13 mouse cellular contexts compared by ENCODE assay signal in genomic region chr15:36345413-36345812, GRCm38 (mm10).
DNase-seq lines count a peak whose midpoint lies in the region; ATAC-seq and TF ChIP-seq lines count a peak whose summit lies in the region.
"Had no signal": no experiment of that assay in that cellular context is flagged by ENCODE, and none has a peak within 500 bp of the region (broad histone marks: within the 10 kb centered on the region; RNA-seq: fewer than 3 reads in every experiment).

No protein-coding gene starts in this region.

- no peak overlapping the region for H3K4me3 ChIP-seq in heart, postnatal 0 days (ENCODE audit: low read depth, low read length)
- H3K4me3 ChIP-seq in heart, embryonic 11.5 days (ENCODE audit: low read depth, low read length), result no peak overlapping the region
- H3K4me3 ChIP-seq in MEL (ENCODE audit: control insufficient read depth in 1 of 2, insufficient read depth in 1 of 2, low read depth in 2 of 2, low read length in 2 of 2), result no peak overlapping the region
- H3K4me3 ChIP-seq in thymus, adult 2 months (ENCODE audit: control insufficient read depth, insufficient read depth, low read length), result no peak overlapping the region
- H3K4me3 ChIP-seq: megakaryocyte, embryonic 14.5 days; neural tube, embryonic 12.5 days had no signal

- TF ChIP-seq CTCF in heart, postnatal 0 days (IDR thresholded peaks at IDR 0.05; ENCODE audit: low read depth), result no peak
- TF ChIP-seq CTCF in MEL (IDR thresholded peaks at IDR 0.05 in 2 of 3, conservative IDR thresholded peaks at IDR 0.05 in 1 of 3; ENCODE audit: control insufficient read depth in 1 of 3, insufficient read depth in 1 of 3, low read depth in 2 of 3, low read length in 3 of 3, poor library complexity in 1 of 3, severe bottlenecking in 1 of 3), result no peak
- no peak for TF ChIP-seq CTCF in thymus, adult 2 months (IDR thresholded peaks at IDR 0.05; ENCODE audit: borderline replicate concordance, control insufficient read depth, extremely low read depth, insufficient read depth, low read length, poor library complexity)

- peak; percentile 52 for DNase-seq in heart, postnatal 0 days (ENCODE audit: low spot score)
- DNase-seq in MEL (ENCODE audit: low read depth, low spot score), result peak; percentile 52
- DNase-seq in lung, postnatal 4 days, result peak; percentile 63 to 68
- no peak for DNase-seq in urinary bladder, postnatal 36 days (ENCODE audit: low spot score in 2 of 2)
- no peak for DNase-seq in thymus, adult 2 months
- DNase-seq in layer of hippocampus, postnatal 14 days (ENCODE audit: low spot score in 2 of 2), result no peak
- DNase-seq: kidney, postnatal 4 days; spleen, adult 18-20 months had no signal

- peaks cover 15% of the 10 kb centered on the region for H3K4me1 ChIP-seq in heart, postnatal 0 days (ENCODE audit: control insufficient read depth, insufficient read depth)
- 0 out of 2 replicates have a peak, but pooled peaks cover 2% of the 10 kb centered on the region for H3K4me1 ChIP-seq in heart, embryonic 11.5 days (ENCODE audit: control insufficient read depth, insufficient read depth, low read length)
- H3K4me1 ChIP-seq in MEL (ENCODE audit: control insufficient read depth in 1 of 2, insufficient read depth in 2 of 2, low read length in 2 of 2), result peaks cover 3 to 12% of the 10 kb centered on the region in 2 experiments
- H3K4me1 ChIP-seq in thymus, adult 2 months (replicated peaks; ENCODE audit: control insufficient read depth, insufficient read depth, low read length), result peaks cover 11% of the 10 kb centered on the region
- H3K4me1 ChIP-seq: neural tube, embryonic 12.5 days had no signal

- no peak overlapping the region for H3K4me2 ChIP-seq in heart, postnatal 0 days (ENCODE audit: low read depth, low read length)
- no peak overlapping the region for H3K4me2 ChIP-seq in heart, embryonic 11.5 days
- H3K4me2 ChIP-seq: neural tube, embryonic 12.5 days had no signal

- H3K79me2 ChIP-seq in MEL (ENCODE audit: control insufficient read depth, insufficient read depth, low read length, poor library complexity), result no peaks in the 10 kb centered on the region

- H3K27me3 ChIP-seq in heart, postnatal 0 days (ENCODE audit: control insufficient read depth, insufficient read depth, low read length), result no peaks in the 10 kb centered on the region
- no peaks in the 10 kb centered on the region for H3K27me3 ChIP-seq in heart, embryonic 11.5 days (ENCODE audit: control insufficient read depth, insufficient read depth, low read length)
- H3K27me3 ChIP-seq in MEL (ENCODE audit: control insufficient read depth in 1 of 2, insufficient read depth in 2 of 2, low read length in 2 of 2), result peaks cover 3 to 6% of the 10 kb centered on the region in 2 experiments
- no peaks in the 10 kb centered on the region for H3K27me3 ChIP-seq in thymus, adult 2 months (ENCODE audit: control insufficient read depth, insufficient read depth, low read length)
- H3K27me3 ChIP-seq: neural tube, embryonic 12.5 days had no signal

- peak overlapping the region; percentile 40; the same call in 1 of the 2 replicates for H3K27ac ChIP-seq in heart, postnatal 0 days (ENCODE audit: low read depth)
- no peak overlapping the region for H3K27ac ChIP-seq in heart, embryonic 11.5 days (ENCODE audit: low read depth, low read length)
- H3K27ac ChIP-seq in MEL (ENCODE audit: control insufficient read depth, low read depth, low read length), result no peak overlapping the region
- H3K27ac ChIP-seq in thymus, adult 2 months (ENCODE audit: control insufficient read depth, insufficient read depth, low read length), result no peak overlapping the region
- H3K27ac ChIP-seq: hindbrain, postnatal 0 days; neural tube, embryonic 12.5 days had no signal

- TF ChIP-seq EP300 in heart, postnatal 0 days (IDR thresholded peaks at IDR 0.05; ENCODE audit: low read depth), result no peak; the same call in 1 of the 2 replicates
- TF ChIP-seq EP300 in MEL (IDR thresholded peaks at IDR 0.05; ENCODE audit: low read depth in 1 of 2, low read length in 2 of 2), result no peak

- no peaks in the 10 kb centered on the region for H3K9me3 ChIP-seq in heart, postnatal 0 days (replicated peaks; ENCODE audit: control insufficient read depth, low read length)
- H3K9me3 ChIP-seq in heart, embryonic 11.5 days (replicated peaks; ENCODE audit: control insufficient read depth, low read length), result no peaks in the 10 kb centered on the region
- H3K9me3 ChIP-seq in MEL (replicated peaks; ENCODE audit: insufficient read depth, low read length), result no peaks in the 10 kb centered on the region
- H3K9me3 ChIP-seq: megakaryocyte, embryonic 14.5 days; neural tube, embryonic 12.5 days had no signal

- no peak overlapping the region for H3K9ac ChIP-seq in heart, postnatal 0 days (replicated peaks; ENCODE audit: low read depth, low read length)
- no peak overlapping the region for H3K9ac ChIP-seq in heart, embryonic 11.5 days (ENCODE audit: low read depth, low read length)
- no peak overlapping the region for H3K9ac ChIP-seq in MEL (ENCODE audit: control insufficient read depth, low read depth, low read length, poor library complexity, severe bottlenecking)
- H3K9ac ChIP-seq: neural tube, embryonic 12.5 days had no signal

- WGBS in heart, postnatal 0 days, result 32% methylated on average over 4 of the region's 4 CpGs
- 71% methylated on average over 4 of the region's 4 CpGs for WGBS in heart, embryonic 11.5 days (ENCODE audit: insufficient replicate concordance)
- 92% methylated on average over 4 of the region's 4 CpGs for WGBS in thymus, adult 2 months

- no peak for TF ChIP-seq RAD21 in MEL (IDR thresholded peaks at IDR 0.05; ENCODE audit: low read depth, low read length)

- peak; percentile 56 for ATAC-seq in heart, postnatal 0 days (ENCODE audit: insufficient read depth, low read depth)
- no peak for ATAC-seq in heart, embryonic 11.5 days (replicated peaks; ENCODE audit: insufficient number of reproducible peaks, low FRiP score, low TSS enrichment)
- ATAC-seq in frontal cortex, adult (ENCODE audit: low TSS enrichment), result peak; percentile 51; the same call in 1 of the 2 replicates
- ATAC-seq: hindbrain, postnatal 0 days had no signal

- TF ChIP-seq POLR2A in MEL (IDR thresholded peaks at IDR 0.05; ENCODE audit: control insufficient read depth in 1 of 2, insufficient read depth in 1 of 2, low read depth in 1 of 2, low read length in 2 of 2, poor library complexity in 1 of 2), result no peak
- no peak for TF ChIP-seq POLR2A in thymus, adult 2 months (IDR thresholded peaks at IDR 0.05; ENCODE audit: control insufficient read depth, extremely low read depth, insufficient read depth, low read length, poor library complexity)

- H3K36me3 ChIP-seq in heart, postnatal 0 days (replicated peaks; ENCODE audit: control insufficient read depth, insufficient read depth, low read length), result no peaks in the 10 kb centered on the region
- no peaks in the 10 kb centered on the region for H3K36me3 ChIP-seq in heart, embryonic 11.5 days (ENCODE audit: control insufficient read depth, insufficient read depth, low read length)
- no peaks in the 10 kb centered on the region; a peak in 1 of 4 replicates for H3K36me3 ChIP-seq in MEL (ENCODE audit: control insufficient read depth in 1 of 2, insufficient read depth in 2 of 2, low read length in 2 of 2)
- no peaks in the 10 kb centered on the region for H3K36me3 ChIP-seq in thymus, adult 2 months (ENCODE audit: control insufficient read depth, insufficient read depth, low read length)
- H3K36me3 ChIP-seq: neural tube, embryonic 12.5 days had no signal

TF ChIP-seq in MEL, 35 proteins besides CTCF, POLR2A, EP300 and RAD21:
- TF ChIP-seq POLR2AphosphoS2 (IDR thresholded peaks at IDR 0.05; ENCODE audit: low read length), result no peak
- TF ChIP-seq HCFC1 (IDR thresholded peaks at IDR 0.05; ENCODE audit: low read depth, low read length), result no peak
- no peak for TF ChIP-seq MYB (IDR thresholded peaks at IDR 0.05; ENCODE audit: low read depth, low read length)
- no peak for TF ChIP-seq ZKSCAN1 (IDR thresholded peaks at IDR 0.05; ENCODE audit: low read depth, low read length)
- TF ChIP-seq JUND (IDR thresholded peaks at IDR 0.05; ENCODE audit: low read depth, low read length), result no peak
- TF ChIP-seq GATA1 (IDR thresholded peaks at IDR 0.05; ENCODE audit: low read depth, low read length), result no peak
- no peak for TF ChIP-seq TCF12 (IDR thresholded peaks at IDR 0.05; ENCODE audit: low read depth, low read length)
- TF ChIP-seq ZMIZ1 (IDR thresholded peaks at IDR 0.05; ENCODE audit: low read depth, low read length), result no peak
- TF ChIP-seq GABPA (IDR thresholded peaks at IDR 0.05; ENCODE audit: low read depth, low read length), result no peak

Comparison
In these comparisons a context has a peak if more than half of its experiments do, and no peak if none do; other contexts are left out.
1. DNase-seq: peak in heart, postnatal 0 days (single experiment), MEL (single experiment) and lung, postnatal 4 days (2 of 2); none in urinary bladder, postnatal 36 days (0 of 2), thymus, adult 2 months (single experiment) and layer of hippocampus, postnatal 14 days (0 of 2).